Comparison of ENCODE assay signal across 25 mouse cellular contexts in genomic region chr6:28923837-28924236, GRCm38 (mm10).
A peak's percentile ranks its signal among the peaks of the same experiment; 100 is the strongest.
DNase-seq lines count a peak whose midpoint lies in the region; ATAC-seq and TF ChIP-seq lines count a peak whose summit lies in the region.
"Had no signal": no experiment of that assay in that cellular context is flagged by ENCODE, and none has a peak within 500 bp of the region (broad histone marks: within the 10 kb centered on the region; RNA-seq: fewer than 3 reads in every experiment).

No protein-coding gene starts in this region.

- no peak overlapping the region for H3K4me2 ChIP-seq in forebrain, embryonic 15.5 days (replicated peaks)
- H3K4me2 ChIP-seq in forebrain, embryonic 11.5 days (ENCODE audit: low read depth, low read length, severe bottlenecking), result no peak overlapping the region
- H3K4me2 ChIP-seq in neural tube, embryonic 13.5 days, result peak overlapping the region; percentile 26
- H3K4me2 ChIP-seq: embryonic facial prominence, embryonic 13.5 days; heart, embryonic 12.5 days; liver, embryonic 13.5 days; lung, embryonic 14.5 days had no signal

- H3K27me3 ChIP-seq in forebrain, embryonic 15.5 days, result no peaks in the 10 kb centered on the region
- no peaks in the 10 kb centered on the region for H3K27me3 ChIP-seq in forebrain, embryonic 11.5 days (ENCODE audit: control insufficient read depth, insufficient read depth, low read length)
- no peaks in the 10 kb centered on the region for H3K27me3 ChIP-seq in neural tube, embryonic 13.5 days
- H3K27me3 ChIP-seq: embryonic facial prominence, embryonic 13.5 days; heart, embryonic 12.5 days; liver, embryonic 13.5 days had no signal

- TF ChIP-seq POLR2A in bone marrow macrophage, adult 2 months (IDR thresholded peaks at IDR 0.05; ENCODE audit: borderline replicate concordance, low read depth, low read length), result no peak

- 0 out of 2 replicates have a peak, but pooled peaks have one; percentile 29 for ATAC-seq in forebrain, embryonic 15.5 days (replicated peaks)
- no peak for ATAC-seq in forebrain, embryonic 11.5 days (replicated peaks; ENCODE audit: low FRiP score)
- ATAC-seq in neural tube, embryonic 13.5 days (ENCODE audit: low read depth), result peak; percentile 72
- ATAC-seq in megakaryocyte progenitor cell, adult 5-6 weeks (replicated peaks; ENCODE audit: poor library complexity), result no peak
- ATAC-seq: forebrain, embryonic 16.5 days had no signal

- DNase-seq in forebrain, embryonic 11.5 days (ENCODE audit: low spot score), result no peak
- DNase-seq in layer of hippocampus, adult 2 months (ENCODE audit: low spot score in 2 of 2), result no peak
- DNase-seq in layer of hippocampus, adult 11-12 months (ENCODE audit: low spot score), result no peak
- no peak for DNase-seq in heart, postnatal 25 days (ENCODE audit: low spot score)
- DNase-seq: cerebellum, adult 18-20 months; embryo, embryonic 11 days; gastrocnemius, postnatal 25 days; heart, adult 18-20 months; heart, postnatal 10 days; kidney, adult 18-20 months; kidney, postnatal 4 days; liver, embryonic 13.5 days; lung, embryonic 14.5 days; lung, postnatal 36 days; thymus, adult 18-20 months; thymus, postnatal 36 days had no signal

- H3K9ac ChIP-seq in forebrain, embryonic 15.5 days (replicated peaks), result no peak overlapping the region
- H3K9ac ChIP-seq in forebrain, embryonic 11.5 days (ENCODE audit: low read length), result no peak overlapping the region
- H3K9ac ChIP-seq in neural tube, embryonic 13.5 days, result no peak overlapping the region
- H3K9ac ChIP-seq: embryonic facial prominence, embryonic 13.5 days; heart, embryonic 12.5 days; liver, embryonic 13.5 days; lung, embryonic 14.5 days had no signal

- intact Hi-C loops in heart, postnatal 25 days (cut with DNase I), result no loop called here

- H3K4me1 ChIP-seq in forebrain, embryonic 15.5 days, result no peaks in the 10 kb centered on the region
- H3K4me1 ChIP-seq in forebrain, embryonic 11.5 days (replicated peaks; ENCODE audit: control insufficient read depth, insufficient read depth, low read length), result no peaks in the 10 kb centered on the region
- no peaks in the 10 kb centered on the region for H3K4me1 ChIP-seq in bone marrow macrophage, adult 2 months (ENCODE audit: control insufficient read depth, insufficient read depth, low read length)
- H3K4me1 ChIP-seq in neural tube, embryonic 13.5 days (replicated peaks), result peaks cover 16% of the 10 kb centered on the region; the same call in 1 of the 2 replicates
- H3K4me1 ChIP-seq: embryonic facial prominence, embryonic 13.5 days; heart, embryonic 12.5 days; liver, embryonic 13.5 days had no signal

- no peak overlapping the region for H3K4me3 ChIP-seq in forebrain, embryonic 15.5 days
- no peak overlapping the region for H3K4me3 ChIP-seq in forebrain, embryonic 11.5 days (ENCODE audit: low read depth, low read length)
- H3K4me3 ChIP-seq in layer of hippocampus, adult 2 months, result 0 out of 2 replicates have a peak overlapping the region, but pooled peaks have one; percentile 2
- peak overlapping the region; percentile 44 for H3K4me3 ChIP-seq in bone marrow macrophage, adult 2 months (ENCODE audit: insufficient read depth, low read length)
- no peak overlapping the region for H3K4me3 ChIP-seq in neural tube, embryonic 13.5 days
- H3K4me3 ChIP-seq: embryonic facial prominence, embryonic 13.5 days; erythroblast, embryonic 14.5 days; heart, embryonic 12.5 days; left cerebral cortex, adult 2 months; liver, embryonic 13.5 days had no signal

- TF ChIP-seq CTCF in layer of hippocampus, adult 2 months (conservative IDR thresholded peaks at IDR 0.05), result no peak
- TF ChIP-seq CTCF in bone marrow macrophage, adult 2 months (IDR thresholded peaks at IDR 0.05; ENCODE audit: low read depth, low read length), result no peak

- no peaks in the 10 kb centered on the region for H3K36me3 ChIP-seq in forebrain, embryonic 15.5 days
- no peaks in the 10 kb centered on the region for H3K36me3 ChIP-seq in forebrain, embryonic 11.5 days (ENCODE audit: control insufficient read depth, insufficient read depth, low read length)
- H3K36me3 ChIP-seq in neural tube, embryonic 13.5 days, result no peaks in the 10 kb centered on the region
- H3K36me3 ChIP-seq: embryonic facial prominence, embryonic 13.5 days; heart, embryonic 12.5 days; liver, embryonic 13.5 days had no signal

- no peaks in the 10 kb centered on the region for H3K9me3 ChIP-seq in forebrain, embryonic 15.5 days
- no peaks in the 10 kb centered on the region for H3K9me3 ChIP-seq in forebrain, embryonic 11.5 days (ENCODE audit: control insufficient read depth, low read length)
- no peaks in the 10 kb centered on the region for H3K9me3 ChIP-seq in neural tube, embryonic 13.5 days
- H3K9me3 ChIP-seq: embryonic facial prominence, embryonic 13.5 days; liver, embryonic 13.5 days had no signal

- no peak overlapping the region for H3K27ac ChIP-seq in forebrain, embryonic 15.5 days (replicated peaks)
- H3K27ac ChIP-seq in forebrain, embryonic 11.5 days (ENCODE audit: low read depth, low read length), result no peak overlapping the region
- peak overlapping the region; percentile 10; the same call in 1 of the 2 replicates for H3K27ac ChIP-seq in layer of hippocampus, adult 2 months
- no peak overlapping the region for H3K27ac ChIP-seq in bone marrow macrophage, adult 2 months (ENCODE audit: insufficient read depth, low read depth, low read length)
- H3K27ac ChIP-seq in neural tube, embryonic 13.5 days (replicated peaks), result no peak overlapping the region
- H3K27ac ChIP-seq: embryonic facial prominence, embryonic 13.5 days; left cerebral cortex, adult 2 months; liver, embryonic 13.5 days had no signal

- WGBS in forebrain, embryonic 15.5 days, result 85% methylated on average over 10 of the region's 10 CpGs
- 82% methylated on average over 10 of the region's 10 CpGs for WGBS in forebrain, embryonic 11.5 days
- 75% methylated on average over 10 of the region's 10 CpGs for WGBS in neural tube, embryonic 13.5 days

Comparison
In these comparisons a context has a peak if more than half of its experiments do, and no peak if none do; other contexts are left out.
1. ATAC-seq: peak in forebrain, embryonic 15.5 days (single experiment) and neural tube, embryonic 13.5 days (single experiment); none in forebrain, embryonic 11.5 days (single experiment) and megakaryocyte progenitor cell, adult 5-6 weeks (single experiment).
2. H3K4me3 ChIP-seq: peak in layer of hippocampus, adult 2 months (single experiment) and bone marrow macrophage, adult 2 months (single experiment); none in forebrain, embryonic 15.5 days (single experiment), forebrain, embryonic 11.5 days (single experiment) and neural tube, embryonic 13.5 days (single experiment).